Mouse (Mus musculus) olfactory bulb, adult 2 months (tissue): ENCODE results near the gene Skiv2l.

Source experiments
- CTCF ChIP-seq: fragments of 200-500 bp; IDR thresholded peaks from 2 replicates; pipeline ENCODE4 v1.5.1; 2012; ENCODE audit warnings: low read depth, mild to moderate bottlenecking, low read length, moderate library complexity; ENCODE audit not compliant: insufficient read depth
- POLR2A ChIP-seq: fragments of 200-500 bp; IDR thresholded peaks from 2 replicates; pipeline ENCODE4 v1.6.1; 2012; ENCODE audit warnings: mild to moderate bottlenecking, low read depth, low read length, moderate library complexity; ENCODE audit not compliant: insufficient read depth

GRCm38 (mm10) chr17:34795633-34796032, 54.4 kb downstream of the Skiv2l start:
- TF ChIP-seq POLR2A (no peak), CTCF (0 out of 2 replicates have a peak, but pooled peaks have one; percentile 22)
